Mouse (Mus musculus) embryonic fibroblast, embryonic 13.5 days (primary cell): ENCODE results near the gene Twsg1. TPM values are rescaled to one million over a fixed set of nuclear protein-coding genes. Genes with fewer than 3 reads are reported as not detected.

Experiments used
- H3K27ac ChIP-seq: 2 replicates; pipeline ENCODE4 v1.5.1; 2012; ENCODE audit warnings: low read length, control low read depth, inconsistent platforms; ENCODE audit not compliant: insufficient read depth
- H3K4me1 ChIP-seq: 2 replicates; pipeline ENCODE4 v1.6.1; 2011; ENCODE audit warnings: low read length; ENCODE audit not compliant: control insufficient read depth, insufficient read depth
- H3K4me3 ChIP-seq: 2 replicates; pipeline ENCODE4 v1.5.1; 2011; ENCODE audit warnings: mild to moderate bottlenecking, control low read depth, low read length; ENCODE audit not compliant: insufficient read depth
- CTCF ChIP-seq: IDR thresholded peaks from 2 replicates; pipeline ENCODE4 v1.5.1; 2011; ENCODE audit warnings: mild to moderate bottlenecking, control low read depth, low read length, moderate library complexity, borderline replicate concordance; ENCODE audit not compliant: insufficient read depth
- POLR2A ChIP-seq: IDR thresholded peaks from 2 replicates; pipeline ENCODE4 v1.6.1; 2011; ENCODE audit warnings: low read depth, mild to moderate bottlenecking, control low read depth, low read length, moderate library complexity
- polyA plus RNA-seq: library from polyadenylated mRNA; stranded (reverse); fragments of >200 nt; gene quantifications from 2 replicates; pipeline ENCODE4 v1.2.4, GENCODE M21; 2011; ENCODE audit warnings: low read depth; ENCODE audit not compliant: missing spikeins, insufficient read length

Gene Twsg1
- polyA plus RNA-seq, 1 experiment: 126 TPM

DNA sequence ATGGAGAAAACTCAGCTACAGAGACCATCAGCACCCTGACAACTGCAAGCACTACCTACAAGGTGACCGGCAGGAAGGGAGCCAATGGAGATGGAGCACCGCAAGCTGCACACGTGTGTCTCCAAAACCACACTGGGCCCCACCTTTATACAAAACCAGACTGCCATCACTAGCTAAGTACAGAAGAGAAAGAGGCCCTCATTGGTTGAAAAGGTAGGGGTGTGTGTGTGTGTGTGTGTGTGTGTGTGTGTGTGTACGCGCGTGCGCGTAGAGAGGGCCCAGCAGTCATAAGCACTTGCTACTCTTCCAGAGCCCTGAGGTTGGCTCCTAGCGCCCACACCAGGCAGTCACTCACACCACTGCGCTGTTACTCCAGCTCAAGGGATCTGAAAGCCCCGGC, 77.2 kb downstream of the Twsg1 start:
- 0 out of 2 replicates have a peak, but pooled peaks cover 2% of the 10 kb centered on the region for H3K4me1 ChIP-seq
- no peak overlapping the region for H3K4me3 ChIP-seq
- no peak overlapping the region for H3K27ac ChIP-seq
- TF ChIP-seq CTCF (no peak), POLR2A (no peak)

DNA sequence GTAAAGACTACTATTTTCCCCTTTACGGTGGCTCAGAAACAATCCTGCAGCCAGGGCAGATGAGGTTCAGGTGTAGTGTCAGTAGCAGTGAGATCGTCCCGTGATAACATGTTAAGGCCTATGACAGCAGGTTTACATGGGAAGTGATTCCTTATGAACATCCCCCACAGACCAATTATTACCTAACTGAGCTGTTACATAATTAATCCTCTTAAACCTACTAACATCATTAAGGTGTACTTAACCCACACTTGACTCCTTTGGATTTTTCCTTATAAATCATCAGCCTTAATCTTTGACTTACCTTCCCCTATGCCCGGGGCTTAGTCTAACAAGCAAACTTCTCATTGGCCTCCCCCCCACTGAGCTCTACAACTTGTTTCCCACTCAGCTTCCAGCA, 77.9 kb downstream of the Twsg1 start:
- TF ChIP-seq CTCF (no peak), POLR2A (no peak)

DNA sequence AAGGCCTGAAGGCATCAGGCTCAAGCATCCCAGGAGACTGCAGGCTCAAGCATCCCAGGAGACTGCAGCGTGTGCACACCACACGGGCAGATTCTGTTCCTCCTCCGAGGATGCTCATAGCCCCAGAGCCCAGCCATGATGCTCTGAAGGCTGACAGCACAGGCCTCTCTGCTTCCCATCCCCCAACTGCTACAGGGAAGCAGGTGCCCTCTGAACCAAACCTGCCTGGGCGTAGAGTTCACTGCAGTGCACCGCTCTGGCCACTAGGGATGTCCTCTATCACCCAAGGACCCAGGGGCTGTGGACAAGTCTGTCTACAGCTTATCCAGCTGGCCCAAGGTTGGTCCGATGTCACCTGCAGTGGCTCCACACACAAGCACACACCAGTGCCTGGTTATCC, 78.4 kb downstream of the Twsg1 start:
- Histone ChIP-seq H3K27ac (no peak overlapping the region), H3K4me3 (no peak overlapping the region), H3K4me1 (0 out of 2 replicates have a peak, but pooled peaks cover 2% of the 10 kb centered on the region)
- peak; percentile 46; the same call in 1 of the 2 replicates for TF ChIP-seq CTCF
- no peak for TF ChIP-seq POLR2A

More for the DNA sequence above, 77.9 kb downstream of the Twsg1 start:
- H3K27ac ChIP-seq: no peak overlapping the region
- 0 out of 2 replicates have a peak, but pooled peaks cover 2% of the 10 kb centered on the region for H3K4me1 ChIP-seq
- H3K4me3 ChIP-seq: no peak overlapping the region

DNA sequence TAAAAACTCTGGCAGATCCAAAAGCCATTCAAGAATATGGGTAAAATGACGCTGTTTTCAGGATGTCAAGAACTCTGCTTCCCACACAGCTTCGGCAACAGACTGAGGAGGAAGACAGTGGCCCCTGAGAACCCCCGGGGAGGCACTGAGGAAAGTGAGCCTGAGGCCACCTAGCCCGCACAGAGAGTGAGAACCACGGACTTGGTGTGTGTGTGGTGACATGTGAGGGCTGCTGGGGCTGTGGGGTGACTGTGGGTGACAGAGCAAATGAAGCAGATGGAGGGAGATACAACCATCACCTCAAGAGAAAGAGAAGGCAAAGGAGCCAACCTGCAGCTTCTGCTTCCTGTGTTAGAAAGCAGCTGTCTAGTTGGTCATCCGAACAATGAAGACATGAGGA, 79.0 kb downstream of the Twsg1 start:
- Histone ChIP-seq H3K4me1 (no peaks in the 10 kb centered on the region), H3K4me3 (no peak overlapping the region), H3K27ac (no peak overlapping the region)
- no peak for TF ChIP-seq CTCF
- TF ChIP-seq POLR2A: no peak

Other genes starting within 250 kb of the Twsg1 start
- gene Rab31, start 178.5 kb downstream of the Twsg1 start, polyA plus RNA-seq: 57.7 and 59.6 TPM in 2 replicates
- 70.0 and 102 TPM in 2 replicates for gene Ppp4r1, start 168.7 kb downstream of the Twsg1 start, polyA plus RNA-seq
- 34.8 and 36.0 TPM in 2 replicates for gene Ralbp1, start 65.4 kb downstream of the Twsg1 start, polyA plus RNA-seq
- 23.0 and 23.3 TPM in 2 replicates for gene Ankrd12, start 125.9 kb upstream of the Twsg1 start, polyA plus RNA-seq
- 159 and 199 TPM in 2 replicates for gene Ndufv2, start 150.3 kb upstream of the Twsg1 start, polyA plus RNA-seq
- 25.0 and 31.6 TPM in 2 replicates for gene Washc1, start 160.3 kb upstream of the Twsg1 start, polyA plus RNA-seq
- gene Ddx11, start 172.3 kb upstream of the Twsg1 start, polyA plus RNA-seq: 8.9 and 9.4 TPM in 2 replicates